Mouse (Mus musculus) kidney, postnatal 0 days (tissue): Measurements from ENCODE around the gene Crisp2. TPM values are rescaled to one million over a fixed set of nuclear protein-coding genes. Genes with fewer than 3 reads are reported as not detected.

Experiments used
- ATAC-seq: fragments of 200-750 bp; cut with Nextera tagmentation; replicated peaks from 2 replicates; pipeline ENCODE4 v1.8.0; 2017; ENCODE audit warnings: low read depth, moderate number of reproducible peaks, moderate TSS enrichment, moderate library complexity; ENCODE audit not compliant: low FRiP score
- DNase-seq: peaks from one replicate; pipeline ENCODE4 v3.0.0-alpha.2; 2016; ENCODE audit warnings: low spot score
- H3K27ac ChIP-seq: fragments of 300-500 bp; sonication (generic); 2 replicates; pipeline ENCODE4 v1.5.1; 2014; ENCODE audit warnings: mild to moderate bottlenecking
- H3K27me3 ChIP-seq: fragments of 300-500 bp; sonication (generic); 2 replicates; pipeline ENCODE4 v1.6.1; 2014; ENCODE audit warnings: low read length, mixed read lengths; ENCODE audit not compliant: insufficient read depth
- H3K36me3 ChIP-seq: fragments of 300-500 bp; sonication (generic); 2 replicates; pipeline ENCODE4 v1.6.1; 2014; ENCODE audit warnings: low read length, mixed read lengths; ENCODE audit not compliant: insufficient read depth
- H3K4me1 ChIP-seq: fragments of 300-500 bp; sonication (generic); replicated peaks from 2 replicates; pipeline ENCODE4 v1.6.1; 2014; ENCODE audit warnings: antibody characterized with exemption, low read length, mixed read lengths; ENCODE audit not compliant: insufficient read depth
- H3K4me2 ChIP-seq: fragments of 300-500 bp; sonication (generic); 2 replicates; pipeline ENCODE4 v1.6.1; 2014; ENCODE audit warnings: mild to moderate bottlenecking, low read length, moderate library complexity, mixed read lengths
- H3K4me3 ChIP-seq: fragments of 300-500 bp; sonication (generic); replicated peaks from 2 replicates; pipeline ENCODE4 v1.5.1; 2014; ENCODE audit warnings: low read depth, low read length
- H3K9ac ChIP-seq: fragments of 300-500 bp; sonication (generic); 2 replicates; pipeline ENCODE4 v1.6.1; 2014; ENCODE audit warnings: low read depth, low read length
- H3K9me3 ChIP-seq: fragments of 300-500 bp; sonication (generic); replicated peaks from 2 replicates; pipeline ENCODE4 v1.6.1; 2016; ENCODE audit warnings: low read length, inconsistent platforms, mixed read lengths
- CTCF ChIP-seq: IDR thresholded peaks from 2 replicates; pipeline ENCODE4 v1.5.1; 2016; ENCODE audit warnings: antibody characterized with exemption, low read depth, mild to moderate bottlenecking, moderate library complexity
- WGBS: fragments of 180-500 bp; shearing (Covaris S2); extraction: QIAGEN DNeasy Blood & Tissue Kit; methylation state at CpG from one replicate; pipeline ENCODE4 v1.1.7; 2014; 5-methylcytosine and 5-hydroxymethylcytosine counted together
- polyA plus RNA-seq: library from polyadenylated mRNA; unstranded; fragments of >200 nt; fragmentation: Nextera tagmentation; extraction: Ambion mirVana; gene quantifications from 2 replicates; pipeline ENCODE4 v1.2.1, GENCODE M21; 2015

The Crisp2 gene
- polyA plus RNA-seq = not detected in 2 replicates

- DNase-seq (no peak), ATAC-seq (no peak)
- H3K36me3 ChIP-seq = no peaks in the 10 kb centered on the region
- H3K4me1 ChIP-seq = no peaks in the 10 kb centered on the region
- TF ChIP-seq CTCF = no peak
- H3K27ac ChIP-seq = no peak within 1 kb of the TSS
- H3K4me3 ChIP-seq = no peak within 1 kb of the TSS
- no peak within 1 kb of the TSS for H3K9ac ChIP-seq
- no peaks in the 10 kb centered on the region for H3K9me3 ChIP-seq
- 22% methylated on average over 2 of the region's 2 CpGs for WGBS
- H3K4me2 ChIP-seq = no peak within 1 kb of the TSS
- H3K27me3 ChIP-seq = no peaks in the 10 kb centered on the region
Measured at GRCm38 (mm10) chr17:40806953-40807572, at the start of gene Crisp2. TSS of gene Crisp2 (minus strand) at chr17:40807003.

- H3K27me3 ChIP-seq = no peaks in the 10 kb centered on the region
- no peak for ATAC-seq
- H3K9ac ChIP-seq = no peak overlapping the region
- H3K4me2 ChIP-seq = no peak overlapping the region
- no peak overlapping the region for H3K27ac ChIP-seq
- no peak for DNase-seq
- no peak for TF ChIP-seq CTCF
- H3K9me3 ChIP-seq = no peaks in the 10 kb centered on the region
- H3K4me3 ChIP-seq = no peak overlapping the region
- no peaks in the 10 kb centered on the region for H3K4me1 ChIP-seq
- H3K36me3 ChIP-seq = no peaks in the 10 kb centered on the region
Measured at GRCm38 (mm10) chr17:40855065-40855464, 48.3 kb upstream of the Crisp2 start.

DNA sequence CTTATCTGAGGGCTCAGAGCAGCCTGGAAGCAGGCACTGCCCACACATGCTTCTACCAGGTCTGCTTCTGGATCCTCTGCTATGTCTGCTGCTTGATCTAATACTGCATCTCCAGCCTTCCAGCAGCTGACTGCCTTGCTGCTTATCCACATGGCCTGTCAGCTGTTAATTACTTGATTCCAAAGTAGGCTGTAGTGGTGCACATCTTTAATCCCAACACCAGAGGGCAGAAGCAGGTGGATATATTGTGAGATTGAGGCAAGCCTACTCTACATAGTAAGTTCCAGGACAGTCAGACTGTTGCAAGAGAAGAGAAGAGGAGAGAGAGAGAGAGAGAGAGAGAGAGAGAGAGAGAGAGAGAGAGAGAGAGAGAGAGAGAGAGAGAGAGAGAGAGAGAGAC is 30.5 kb upstream of the Crisp2 start:
- no peak overlapping the region for H3K27ac ChIP-seq
- no peak overlapping the region for H3K4me2 ChIP-seq
- H3K4me1 ChIP-seq = no peaks in the 10 kb centered on the region
- H3K36me3 ChIP-seq = no peaks in the 10 kb centered on the region
- peak; percentile 77 for TF ChIP-seq CTCF
- H3K27me3 ChIP-seq = no peaks in the 10 kb centered on the region
- ATAC-seq (no peak), DNase-seq (peak; percentile 70)
- no peak overlapping the region for H3K4me3 ChIP-seq
- no peak overlapping the region for H3K9ac ChIP-seq
- H3K9me3 ChIP-seq = no peaks in the 10 kb centered on the region

DNA sequence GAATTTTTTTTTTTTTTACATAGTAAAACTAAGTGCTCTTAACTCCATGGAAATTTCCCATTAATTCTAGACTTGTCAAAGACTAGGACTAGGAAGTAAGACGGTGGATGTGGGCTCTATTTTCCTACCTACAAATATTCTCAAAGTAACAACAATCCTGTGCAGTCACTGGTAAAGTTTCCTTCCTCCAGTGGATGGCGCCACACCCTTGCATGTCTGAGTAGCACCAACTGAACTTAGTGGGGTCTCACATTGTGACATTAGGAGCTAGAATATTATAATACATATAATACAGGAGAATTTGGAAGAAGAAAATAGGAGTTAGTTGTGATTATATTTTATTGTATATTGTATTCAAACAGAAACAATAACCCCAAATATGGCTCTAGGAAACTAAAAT is 25.1 kb upstream of the Crisp2 start:
- Histone ChIP-seq H3K4me3 (no peak overlapping the region), H3K27ac (no peak overlapping the region), H3K9ac (no peak overlapping the region), H3K36me3 (no peaks in the 10 kb centered on the region), H3K9me3 (no peaks in the 10 kb centered on the region), H3K27me3 (no peaks in the 10 kb centered on the region), H3K4me1 (no peaks in the 10 kb centered on the region), H3K4me2 (no peak overlapping the region)
- DNase-seq (no peak), ATAC-seq (no peak)
- peak; percentile 46; the same call in 1 of the 2 replicates for TF ChIP-seq CTCF
- 50% methylated on average over 2 of the region's 2 CpGs for WGBS

- DNase-seq = peak; percentile 64
- Histone ChIP-seq H3K4me3 (no peak overlapping the region), H3K36me3 (no peaks in the 10 kb centered on the region), H3K9ac (no peak overlapping the region), H3K9me3 (no peaks in the 10 kb centered on the region), H3K27ac (no peak overlapping the region), H3K4me1 (no peaks in the 10 kb centered on the region), H3K27me3 (no peaks in the 10 kb centered on the region), H3K4me2 (no peak overlapping the region)
- no peak for ATAC-seq
- peak; percentile 75 for TF ChIP-seq CTCF
- WGBS = 55% methylated on average over 8 of the region's 8 CpGs
Measured at GRCm38 (mm10) chr17:40824549-40824948, 17.7 kb upstream of the Crisp2 start.

- H3K36me3 ChIP-seq = no peaks in the 10 kb centered on the region
- no peaks in the 10 kb centered on the region for H3K4me1 ChIP-seq
- H3K27me3 ChIP-seq = no peaks in the 10 kb centered on the region
- H3K27ac ChIP-seq = no peak overlapping the region
- no peak overlapping the region for H3K4me2 ChIP-seq
- TF ChIP-seq CTCF = peak; percentile 63
- no peak overlapping the region for H3K9ac ChIP-seq
- H3K4me3 ChIP-seq = no peak overlapping the region
- 17% methylated on average over 4 of the region's 4 CpGs for WGBS
- H3K9me3 ChIP-seq = no peaks in the 10 kb centered on the region
- no peak for ATAC-seq
- DNase-seq = peak; percentile 39
Measured at GRCm38 (mm10) chr17:40823817-40824216, 17.0 kb upstream of the Crisp2 start.

DNA sequence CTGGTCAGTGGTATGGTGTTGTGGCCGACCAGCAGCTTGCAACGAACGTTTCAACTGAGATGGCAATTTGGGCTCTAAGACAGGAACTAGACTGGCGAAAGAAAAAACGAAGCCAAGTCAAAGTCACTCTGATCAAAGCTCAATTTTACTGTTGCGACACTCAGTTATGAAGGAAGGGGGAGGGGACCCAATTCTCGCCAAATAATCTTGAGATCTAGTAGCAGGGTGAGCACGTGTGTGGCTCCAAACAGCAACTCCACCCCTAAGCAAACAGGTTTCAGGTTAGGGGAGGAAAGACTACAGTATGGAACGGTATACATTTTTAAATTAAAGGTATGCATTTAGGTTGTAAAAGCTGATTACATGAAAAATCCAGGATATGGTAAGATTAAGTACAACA is 14.7 kb upstream of the Crisp2 start:
- H3K36me3 ChIP-seq = no peaks in the 10 kb centered on the region
- H3K4me1 ChIP-seq = no peaks in the 10 kb centered on the region
- DNase-seq (no peak), ATAC-seq (no peak)
- no peak overlapping the region for H3K27ac ChIP-seq
- TF ChIP-seq CTCF = no peak
- no peak overlapping the region for H3K4me3 ChIP-seq
- no peak overlapping the region for H3K4me2 ChIP-seq
- H3K9me3 ChIP-seq = no peaks in the 10 kb centered on the region
- no peak overlapping the region for H3K9ac ChIP-seq
- H3K27me3 ChIP-seq = no peaks in the 10 kb centered on the region
- WGBS = 58% methylated on average over 9 of the region's 9 CpGs
